Mouse (Mus musculus): Measurements from ENCODE around the gene Traf3ip2. TPM values are rescaled to one million over a fixed set of nuclear protein-coding genes. Genes with fewer than 3 reads are reported as not detected.

Traf3ip2 gene
- polyA plus RNA-seq, 1 experiment, result 15.0 TPM

GRCm38 (mm10) chr10:39580477-39580876 is 32.3 kb upstream of the Traf3ip2 start:
- 87% methylated on average over 8 of the region's 8 CpGs for WGBS
- no peaks in the 10 kb centered on the region for H3K4me1 ChIP-seq (ENCODE audit: control insufficient read depth, insufficient read depth, low read length)
- TF ChIP-seq POLR2A (IDR thresholded peaks at IDR 0.05; ENCODE audit: borderline replicate concordance, control insufficient read depth, low read depth, low read length) (no peak), CTCF (IDR thresholded peaks at IDR 0.05; ENCODE audit: control insufficient read depth, insufficient read depth, low read length) (no peak)
- H3K4me3 ChIP-seq (replicated peaks; ENCODE audit: control insufficient read depth, low read depth, low read length), result no peak overlapping the region
- H3K27ac ChIP-seq (ENCODE audit: control insufficient read depth, insufficient read depth, low read depth, low read length, poor library complexity), result no peak overlapping the region

- no peak overlapping the region for H3K27ac ChIP-seq (ENCODE audit: control insufficient read depth, insufficient read depth, low read depth, low read length, poor library complexity)
- H3K4me1 ChIP-seq (ENCODE audit: control insufficient read depth, insufficient read depth, low read length), result no peaks in the 10 kb centered on the region
- no peak overlapping the region for H3K4me3 ChIP-seq (replicated peaks; ENCODE audit: control insufficient read depth, low read depth, low read length)
- WGBS, result 82% methylated on average over 2 of the region's 2 CpGs
- TF ChIP-seq POLR2A (IDR thresholded peaks at IDR 0.05; ENCODE audit: borderline replicate concordance, control insufficient read depth, low read depth, low read length), result no peak
- no peak for TF ChIP-seq CTCF (IDR thresholded peaks at IDR 0.05; ENCODE audit: control insufficient read depth, insufficient read depth, low read length)
Measured at GRCm38 (mm10) chr10:39582385-39582784, 30.3 kb upstream of the Traf3ip2 start.

- TF ChIP-seq POLR2A (IDR thresholded peaks at IDR 0.05; ENCODE audit: borderline replicate concordance, control insufficient read depth, low read depth, low read length) (no peak), CTCF (IDR thresholded peaks at IDR 0.05; ENCODE audit: control insufficient read depth, insufficient read depth, low read length) (no peak)
- WGBS, result 87% methylated on average over 12 of the region's 12 CpGs
- Histone ChIP-seq H3K27ac (ENCODE audit: control insufficient read depth, insufficient read depth, low read depth, low read length, poor library complexity) (no peak overlapping the region), H3K4me1 (ENCODE audit: control insufficient read depth, insufficient read depth, low read length) (no peaks in the 10 kb centered on the region), H3K4me3 (replicated peaks; ENCODE audit: control insufficient read depth, low read depth, low read length) (no peak overlapping the region)
Measured at GRCm38 (mm10) chr10:39583718-39584117, 29.0 kb upstream of the Traf3ip2 start.

DNA sequence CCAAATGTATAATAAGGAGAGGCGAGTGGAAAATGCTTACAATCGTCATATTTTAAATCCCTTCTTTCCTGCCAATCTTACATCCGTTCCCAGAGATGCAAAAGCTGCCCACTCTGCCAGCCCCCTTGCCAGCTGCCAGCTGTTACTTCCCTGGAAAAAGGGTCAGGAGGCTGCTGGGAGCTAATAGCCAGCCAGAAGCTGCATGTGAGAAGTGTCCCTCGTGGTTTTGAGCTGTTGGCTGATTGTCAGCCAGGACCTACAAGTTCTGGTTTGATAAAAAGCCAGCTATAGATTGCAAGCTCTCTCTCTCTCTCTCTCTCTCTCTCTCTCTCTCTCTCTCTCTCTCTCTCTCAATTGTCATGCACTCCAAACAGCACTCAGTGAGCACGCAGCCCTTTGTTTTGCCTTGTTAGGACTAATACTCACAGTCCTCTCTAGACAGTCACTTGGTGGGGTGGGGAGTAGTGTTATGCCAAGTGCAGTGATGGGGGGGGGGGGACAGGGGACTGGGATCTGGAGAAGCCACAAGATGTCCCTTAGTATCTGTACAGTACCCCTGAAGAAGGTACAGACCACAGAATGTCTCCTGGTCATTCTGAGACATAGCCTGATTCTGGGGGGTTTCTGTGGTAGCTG is 25.3 kb upstream of the Traf3ip2 start:
- Histone ChIP-seq H3K4me1 (ENCODE audit: control insufficient read depth, insufficient read depth, low read length) (no peaks in the 10 kb centered on the region), H3K4me3 (replicated peaks; ENCODE audit: control insufficient read depth, low read depth, low read length) (no peak overlapping the region), H3K27ac (ENCODE audit: control insufficient read depth, insufficient read depth, low read depth, low read length, poor library complexity) (no peak overlapping the region)
- TF ChIP-seq CTCF (IDR thresholded peaks at IDR 0.05; ENCODE audit: control insufficient read depth, insufficient read depth, low read length), result no peak
- TF ChIP-seq POLR2A (IDR thresholded peaks at IDR 0.05; ENCODE audit: borderline replicate concordance, control insufficient read depth, low read depth, low read length), result no peak
- 65% methylated on average over 5 of the region's 5 CpGs for WGBS

DNA sequence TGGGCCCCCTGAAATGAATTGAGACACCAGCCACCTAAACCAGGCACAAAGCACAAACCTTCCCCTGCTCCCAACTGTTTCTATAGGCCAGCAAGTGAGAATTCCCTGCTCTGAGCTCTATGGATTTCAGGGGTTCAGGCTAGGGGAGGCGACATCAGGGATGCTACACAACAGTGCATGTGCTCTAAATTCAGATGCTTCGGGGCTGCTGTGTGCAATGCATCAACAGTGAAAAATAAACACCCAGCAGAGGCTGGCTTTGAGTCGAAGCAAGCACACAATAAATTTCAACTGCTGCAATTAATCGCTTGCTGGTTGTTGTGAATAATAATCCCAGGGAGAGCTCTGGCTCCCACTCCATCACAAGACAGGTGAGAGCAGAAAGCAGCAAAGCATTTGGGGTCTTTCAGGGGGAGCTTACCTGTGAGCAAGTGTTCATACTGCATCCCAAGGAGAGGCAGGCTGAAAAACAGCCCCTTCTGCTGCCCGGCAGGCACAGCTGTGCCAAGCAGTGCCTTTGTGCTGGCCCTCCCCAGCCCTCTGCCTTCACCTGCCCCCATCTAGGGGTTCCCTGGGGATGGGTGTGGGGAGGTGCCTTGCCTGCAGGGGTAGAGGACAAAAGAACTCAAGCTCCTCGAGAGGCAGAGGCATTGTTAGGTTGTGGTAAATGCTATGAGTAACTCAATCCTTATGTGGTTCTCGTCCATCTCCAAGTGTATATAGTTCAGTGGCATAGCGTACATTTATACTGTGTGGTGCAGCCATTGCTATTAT is 24.6 kb upstream of the Traf3ip2 start:
- H3K4me3 ChIP-seq (replicated peaks; ENCODE audit: control insufficient read depth, low read depth, low read length), result no peak overlapping the region
- no peaks in the 10 kb centered on the region for H3K4me1 ChIP-seq (ENCODE audit: control insufficient read depth, insufficient read depth, low read length)
- 83% methylated on average over 8 of the region's 8 CpGs for WGBS
- no peak overlapping the region for H3K27ac ChIP-seq (ENCODE audit: control insufficient read depth, insufficient read depth, low read depth, low read length, poor library complexity)
- TF ChIP-seq POLR2A (IDR thresholded peaks at IDR 0.05; ENCODE audit: borderline replicate concordance, control insufficient read depth, low read depth, low read length), result no peak

DNA sequence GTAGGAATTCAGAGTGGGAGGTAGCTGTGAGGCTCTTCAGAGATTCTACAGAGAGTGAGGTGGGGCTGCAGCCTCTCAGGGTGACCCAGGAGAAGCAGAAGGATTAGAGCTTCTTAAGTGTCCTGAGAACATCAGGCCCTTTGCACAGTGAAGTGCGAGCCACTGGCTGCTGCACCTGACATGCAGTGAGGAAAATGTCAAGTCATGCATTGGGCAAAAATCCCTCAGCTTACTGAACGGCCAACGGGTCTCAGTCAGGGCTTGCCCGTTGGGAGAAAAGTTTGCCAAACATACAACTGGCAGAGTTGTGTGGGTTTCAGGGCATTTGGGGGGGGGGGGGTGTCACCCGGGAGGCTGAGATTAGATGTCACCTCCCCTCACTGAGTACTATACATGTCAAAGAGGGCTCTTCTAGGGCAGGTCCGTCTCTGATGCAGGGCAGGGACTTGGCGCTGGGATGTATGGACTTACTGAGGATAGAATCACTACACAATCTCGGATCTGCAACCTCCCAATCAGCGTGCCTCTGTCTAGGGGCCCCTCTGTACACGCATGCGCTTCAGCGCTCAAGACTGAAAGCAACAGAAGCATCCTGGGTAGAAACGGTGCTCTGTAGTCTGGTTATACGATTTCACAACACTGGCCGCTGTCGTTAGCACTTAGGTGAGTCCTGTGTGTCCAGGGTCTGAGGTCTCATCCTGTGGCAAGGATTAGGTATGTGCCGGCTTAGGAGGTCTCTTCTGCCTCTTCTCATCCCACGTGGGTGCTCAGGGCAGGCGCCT is 22.8 kb upstream of the Traf3ip2 start:
- TF ChIP-seq CTCF (IDR thresholded peaks at IDR 0.05; ENCODE audit: control insufficient read depth, insufficient read depth, low read length) (no peak), POLR2A (IDR thresholded peaks at IDR 0.05; ENCODE audit: borderline replicate concordance, control insufficient read depth, low read depth, low read length) (no peak)

DNA sequence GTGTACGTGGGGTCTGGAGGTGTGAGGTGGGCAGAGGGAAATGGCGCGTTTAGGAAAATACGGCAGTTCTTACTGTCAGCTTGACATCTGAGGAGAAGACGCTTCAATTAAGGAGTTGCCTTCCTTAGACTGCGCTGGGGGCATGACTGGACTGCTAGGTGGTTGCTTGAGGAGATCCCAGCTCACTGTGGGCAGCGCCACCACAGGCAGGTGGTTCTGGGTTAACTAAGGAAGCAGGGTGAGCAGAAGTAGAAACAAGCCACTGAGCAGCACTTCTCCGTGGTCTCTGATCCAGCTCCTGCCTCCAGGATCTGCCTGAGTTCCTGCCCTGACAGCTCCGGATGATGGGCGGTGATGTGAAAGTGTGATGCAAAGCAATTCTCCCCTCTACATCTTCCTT is 22.1 kb upstream of the Traf3ip2 start:
- 59% methylated on average over 10 of the region's 10 CpGs for WGBS
- Histone ChIP-seq H3K4me1 (ENCODE audit: control insufficient read depth, insufficient read depth, low read length) (no peaks in the 10 kb centered on the region), H3K27ac (ENCODE audit: control insufficient read depth, insufficient read depth, low read depth, low read length, poor library complexity) (no peak overlapping the region), H3K4me3 (replicated peaks; ENCODE audit: control insufficient read depth, low read depth, low read length) (no peak overlapping the region)
- no peak for TF ChIP-seq CTCF (IDR thresholded peaks at IDR 0.05; ENCODE audit: control insufficient read depth, insufficient read depth, low read length)
- no peak for TF ChIP-seq POLR2A (IDR thresholded peaks at IDR 0.05; ENCODE audit: borderline replicate concordance, control insufficient read depth, low read depth, low read length)

More for the DNA sequence above, 22.8 kb upstream of the Traf3ip2 start:
- no peak overlapping the region for H3K27ac ChIP-seq (ENCODE audit: control insufficient read depth, insufficient read depth, low read depth, low read length, poor library complexity)
- WGBS, result 39% methylated on average over 19 of the region's 19 CpGs
- H3K4me1 ChIP-seq (ENCODE audit: control insufficient read depth, insufficient read depth, low read length), result no peaks in the 10 kb centered on the region
- H3K4me3 ChIP-seq (replicated peaks; ENCODE audit: control insufficient read depth, low read depth, low read length), result no peak overlapping the region

DNA sequence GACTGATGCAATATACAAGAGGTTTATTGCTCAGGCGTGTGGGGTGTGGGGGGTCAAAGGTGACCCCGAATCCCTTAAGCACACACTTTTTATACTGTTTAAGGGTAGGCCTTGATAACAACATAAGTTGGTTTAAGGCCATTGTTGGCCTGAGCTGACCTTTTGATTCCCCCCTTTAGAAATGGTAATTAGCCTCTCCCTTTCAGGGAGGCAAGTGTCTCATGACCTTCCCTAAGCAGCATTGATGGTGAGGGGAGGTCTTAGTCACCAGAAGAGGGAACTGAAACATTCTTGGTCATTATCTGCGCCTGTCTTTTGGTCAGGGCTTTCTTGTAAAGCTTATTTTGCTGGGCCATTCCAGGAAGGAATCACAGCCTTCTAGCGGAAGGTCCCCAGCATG is 20.2 kb upstream of the Traf3ip2 start:
- H3K4me1 ChIP-seq (ENCODE audit: control insufficient read depth, insufficient read depth, low read length), result no peaks in the 10 kb centered on the region
- H3K27ac ChIP-seq (ENCODE audit: control insufficient read depth, insufficient read depth, low read depth, low read length, poor library complexity), result no peak overlapping the region
- 80% methylated on average over 4 of the region's 4 CpGs for WGBS
- H3K4me3 ChIP-seq (replicated peaks; ENCODE audit: control insufficient read depth, low read depth, low read length), result no peak overlapping the region
- no peak for TF ChIP-seq POLR2A (IDR thresholded peaks at IDR 0.05; ENCODE audit: borderline replicate concordance, control insufficient read depth, low read depth, low read length)
- no peak for TF ChIP-seq CTCF (IDR thresholded peaks at IDR 0.05; ENCODE audit: control insufficient read depth, insufficient read depth, low read length)
